Mouse (Mus musculus) adrenal gland, postnatal 25 days (tissue): ENCODE measurements around the gene Kcng4. TPM values are rescaled to one million over a fixed set of nuclear protein-coding genes. Genes with fewer than 3 reads are reported as not detected.

ENCODE experiments used
- DNase-seq: peaks from one replicate; pipeline ENCODE4 v3.0.0; 2021; ENCODE audit warnings: mixed read lengths
- total RNA-seq: library from RNA; stranded (reverse); gene quantifications from 2 replicates; pipeline ENCODE4 v1.2.3, GENCODE M21; 2021

The Kcng4 gene
- total RNA-seq, 1 experiment from 2014 or later = 0.30 TPM

- no peak for DNase-seq
These were observed 20.4 kb downstream of the Kcng4 start for GRCm38 (mm10) chr8:119615096-119615495.

- DNase-seq = no peak
These were observed 23.0 kb downstream of the Kcng4 start, which contains the start of gene Adad2 for GRCm38 (mm10) chr8:119612471-119612870. Adad2 (plus strand) TSS chr8:119612747.

GRCm38 (mm10) chr8:119606224-119606623 is 29.3 kb downstream of the Kcng4 start:
- DNase-seq = no peak

GRCm38 (mm10) chr8:119604996-119605395 is 30.5 kb downstream of the Kcng4 start, which contains the start of gene Taf1c:
Taf1c (minus strand) TSS chr8:119605222.
- peak; percentile 91 for DNase-seq

GRCm38 (mm10) chr8:119604398-119604803 is 31.1 kb downstream of the Kcng4 start:
- no peak for DNase-seq

- DNase-seq = no peak
These were observed 31.7 kb downstream of the Kcng4 start for GRCm38 (mm10) chr8:119603771-119604170.

- no peak for DNase-seq
These were observed 44.0 kb downstream of the Kcng4 start for GRCm38 (mm10) chr8:119591456-119591855.

- no peak for DNase-seq
These were observed 45.1 kb downstream of the Kcng4 start for GRCm38 (mm10) chr8:119590348-119590747.

GRCm38 (mm10) chr8:119588844-119589243 is 46.6 kb downstream of the Kcng4 start:
- DNase-seq = no peak

- no peak for DNase-seq
These were observed 47.2 kb downstream of the Kcng4 start for GRCm38 (mm10) chr8:119588321-119588720.

GRCm38 (mm10) chr8:119585901-119586300 is 49.6 kb downstream of the Kcng4 start:
- no peak for DNase-seq

GRCm38 (mm10) chr8:119580441-119581161 is 54.9 kb downstream of the Kcng4 start:
- DNase-seq = no peak

- no peak for DNase-seq
These were observed 56.4 kb downstream of the Kcng4 start for GRCm38 (mm10) chr8:119579096-119579495.

GRCm38 (mm10) chr8:119575366-119575726 is 60.1 kb downstream of the Kcng4 start:
- no peak for DNase-seq

GRCm38 (mm10) chr8:119574437-119575365 is 60.8 kb downstream of the Kcng4 start, which contains the start of the genes Hsdl1 and Dnaaf1:
Hsdl1 (minus strand) TSS chr8:119575183.
Dnaaf1 (plus strand) TSS chr8:119575235.
- DNase-seq = peak; percentile 99

Other genes with a start within 250 kb of the Kcng4 start
- gene Mlycd, start 240.8 kb downstream of the Kcng4 start, total RNA-seq = 46.2 and 49.0 TPM in 2 replicates
- gene Osgin1, start 201.6 kb downstream of the Kcng4 start, total RNA-seq = 73.4 and 110 TPM in 2 replicates
- gene Necab2, start 189.0 kb downstream of the Kcng4 start, total RNA-seq = 6.5 and 7.0 TPM in 2 replicates
- gene Slc38a8, start 134.0 kb downstream of the Kcng4 start, total RNA-seq = not detected in 2 replicates
- gene Mbtps1, start 76.9 kb downstream of the Kcng4 start, total RNA-seq = 109 and 122 TPM in 2 replicates
- 40.0 and 64.0 TPM in 2 replicates for gene Hsdl1, start 60.5 kb downstream of the Kcng4 start, total RNA-seq
- 0.15 TPM in 1 of 2 replicates, not detected in the other for gene Dnaaf1, start 60.4 kb downstream of the Kcng4 start, total RNA-seq
- 14.0 and 15.7 TPM in 2 replicates for gene Taf1c, start 30.5 kb downstream of the Kcng4 start, total RNA-seq
- not detected in 2 replicates for gene Adad2, start 22.9 kb downstream of the Kcng4 start, total RNA-seq
- 4.6 and 6.1 TPM in 2 replicates for gene Wfdc1, start 30.7 kb upstream of the Kcng4 start, total RNA-seq
- gene Atp2c2, start 64.3 kb upstream of the Kcng4 start, total RNA-seq = 0.67 and 0.95 TPM in 2 replicates
- 11.3 and 22.1 TPM in 2 replicates for gene Tldc1, start 142.7 kb upstream of the Kcng4 start, total RNA-seq
- 38.3 and 40.8 TPM in 2 replicates for gene Cotl1, start 204.9 kb upstream of the Kcng4 start, total RNA-seq
- gene Klhl36, start 226.6 kb upstream of the Kcng4 start, total RNA-seq = 6.9 and 13.5 TPM in 2 replicates